Comparison of ENCODE assay signal across 15 mouse cellular contexts in genomic region chr11:16907517-16908129, GRCm38 (mm10). TPM values are rescaled to one million over a fixed set of nuclear protein-coding genes. Genes with fewer than 3 reads are reported as not detected.
DNase-seq lines count a peak whose midpoint lies in the region; ATAC-seq and TF ChIP-seq lines count a peak whose summit lies in the region.
"Had no signal": no experiment of that assay in that cellular context is flagged by ENCODE, and none has a peak within 500 bp of the region (broad histone marks: within the 10 kb centered on the region; RNA-seq: fewer than 3 reads in every experiment).

No protein-coding gene starts in this region.

- no peak overlapping the region for H3K9ac ChIP-seq in kidney, postnatal 0 days (ENCODE audit: low read depth, low read length)
- H3K9ac ChIP-seq in midbrain, embryonic 15.5 days, result no peak overlapping the region
- H3K9ac ChIP-seq: forebrain, embryonic 12.5 days; limb, embryonic 15.5 days; neural tube, embryonic 15.5 days had no signal

- H3K4me1 ChIP-seq in kidney, postnatal 0 days (replicated peaks; ENCODE audit: insufficient read depth, low read length), result 0 out of 2 replicates have a peak, but pooled peaks cover 3% of the 10 kb centered on the region
- no peaks in the 10 kb centered on the region for H3K4me1 ChIP-seq in midbrain, embryonic 15.5 days
- H3K4me1 ChIP-seq: forebrain, embryonic 12.5 days; neural tube, embryonic 15.5 days had no signal

- peak overlapping the region; percentile 42; the same call in 1 of the 2 replicates for H3K27ac ChIP-seq in kidney, postnatal 0 days
- no peak overlapping the region for H3K27ac ChIP-seq in midbrain, embryonic 15.5 days
- H3K27ac ChIP-seq: forebrain, embryonic 12.5 days; hindbrain, embryonic 10.5 days; limb, embryonic 15.5 days; neural tube, embryonic 15.5 days had no signal

- no peak overlapping the region for H3K4me3 ChIP-seq in kidney, postnatal 0 days (replicated peaks; ENCODE audit: low read depth, low read length)
- no peak overlapping the region for H3K4me3 ChIP-seq in midbrain, embryonic 15.5 days
- H3K4me3 ChIP-seq: forebrain, embryonic 12.5 days; hindbrain, embryonic 10.5 days; limb, embryonic 15.5 days; neural tube, embryonic 15.5 days had no signal

- H3K36me3 ChIP-seq in kidney, postnatal 0 days (ENCODE audit: insufficient read depth, low read length), result 0 out of 2 replicates have a peak, but pooled peaks cover 3% of the 10 kb centered on the region
- H3K36me3 ChIP-seq in midbrain, embryonic 15.5 days (replicated peaks), result no peaks in the 10 kb centered on the region
- H3K36me3 ChIP-seq: forebrain, embryonic 12.5 days; hindbrain, embryonic 10.5 days; neural tube, embryonic 15.5 days had no signal

- no peaks in the 10 kb centered on the region for H3K9me3 ChIP-seq in kidney, postnatal 0 days (replicated peaks; ENCODE audit: low read length)
- no peaks in the 10 kb centered on the region for H3K9me3 ChIP-seq in midbrain, embryonic 15.5 days
- H3K9me3 ChIP-seq: forebrain, embryonic 12.5 days; hindbrain, embryonic 10.5 days; limb, embryonic 15.5 days; neural tube, embryonic 15.5 days had no signal

- no peak for ATAC-seq in kidney, postnatal 0 days (replicated peaks; ENCODE audit: low FRiP score, low read depth)
- ATAC-seq in cerebellum, adult (ENCODE audit: insufficient number of reproducible peaks, low FRiP score, low TSS enrichment), result no peak
- ATAC-seq in midbrain, embryonic 15.5 days (replicated peaks), result no peak
- ATAC-seq: inflammation-experienced regulatory T-cells, adult 6 months had no signal

- H3K27me3 ChIP-seq in kidney, postnatal 0 days (ENCODE audit: insufficient read depth, low read length), result no peaks in the 10 kb centered on the region
- no peaks in the 10 kb centered on the region for H3K27me3 ChIP-seq in midbrain, embryonic 15.5 days (replicated peaks)
- H3K27me3 ChIP-seq: forebrain, embryonic 12.5 days; limb, embryonic 15.5 days; neural tube, embryonic 15.5 days had no signal

- DNase-seq in lung, adult 18-20 months, result peak; percentile 5 to 15
- no peak for DNase-seq in lung, postnatal 25 days (ENCODE audit: low spot score)
- DNase-seq in fibroblast of lung, adult 2 months (ENCODE audit: low read depth), result peak; percentile 22
- peak; percentile 24 for DNase-seq in kidney, postnatal 0 days (ENCODE audit: low spot score)
- no peak for DNase-seq in natural killer cell, adult 2 months (ENCODE audit: low spot score in 2 of 2)
- DNase-seq: cerebellum, adult 2 months; lung, adult 2 months; retina, postnatal 1 day had no signal

- WGBS in kidney, postnatal 0 days, result 85% methylated on average over 1 of the region's 1 CpGs
- WGBS in midbrain, embryonic 15.5 days, result 95% methylated on average over 1 of the region's 1 CpGs

- no peak overlapping the region for H3K4me2 ChIP-seq in kidney, postnatal 0 days (ENCODE audit: low read length)
- no peak overlapping the region for H3K4me2 ChIP-seq in midbrain, embryonic 15.5 days
- H3K4me2 ChIP-seq: forebrain, embryonic 12.5 days; limb, embryonic 15.5 days; neural tube, embryonic 15.5 days had no signal

- no peak for TF ChIP-seq CTCF in kidney, postnatal 0 days (IDR thresholded peaks at IDR 0.05; ENCODE audit: low read depth)

RNA-seq across cellular contexts. Expression of gene Fbxo48, which starts 43.6 kb away (rescaled TPM):
- 0.42 and 0.71 TPM in 2 replicates for polyA plus RNA-seq in kidney, postnatal 0 days (2015; fragmentation: Nextera tagmentation; extraction: Ambion mirVana)
- 0.32 and 0.37 TPM in 2 replicates for polyA plus RNA-seq in midbrain, embryonic 15.5 days (2015; fragmentation: Nextera tagmentation; extraction: Ambion mirVana)

Comparison
In these comparisons a context has a peak if more than half of its experiments do, and no peak if none do; other contexts are left out.
1. DNase-seq: peak in lung, adult 18-20 months (2 of 2), fibroblast of lung, adult 2 months (single experiment) and kidney, postnatal 0 days (single experiment); none in lung, postnatal 25 days (single experiment) and natural killer cell, adult 2 months (0 of 2).